Mouse (Mus musculus) monocyte, adult 2 months (primary cell): ENCODE results near the gene Gapdhs.

Source experiments
- DNase-seq, 2 experiments: peaks; one replicate each; pipeline ENCODE4 v3.0.0; 2022; ENCODE audit warnings: low spot score in 2 of 2, low read depth in 1 of 2

Gene Gapdhs

DNA sequence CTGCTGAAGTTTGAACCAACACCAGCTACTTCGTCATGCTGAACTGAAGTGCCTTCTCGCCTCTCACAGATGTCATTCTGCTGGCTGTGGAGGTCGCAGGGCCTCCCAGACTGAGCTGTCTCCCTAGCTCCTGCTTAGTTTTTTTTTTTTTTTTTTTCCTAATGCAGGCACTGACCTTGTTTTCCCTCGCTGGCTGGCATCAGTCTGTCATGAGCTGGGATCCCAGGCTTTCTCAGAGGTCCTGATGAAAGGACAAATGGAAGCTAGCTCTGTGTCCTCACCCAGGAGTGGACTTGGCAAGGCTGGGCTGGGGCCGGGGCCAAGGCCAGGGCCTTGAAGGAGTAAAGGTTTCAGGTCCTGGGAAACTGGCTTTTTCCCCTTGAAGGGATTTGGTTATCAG is 61.6 kb downstream of the Gapdhs start:
- DNase-seq = no peak
